Mouse (Mus musculus) adrenal gland, adult 2 months (tissue): ENCODE results near the gene Dtymk. TPM values are rescaled to one million over a fixed set of nuclear protein-coding genes. Genes with fewer than 3 reads are reported as not detected.
"Not testable (repeated sequence)": the region's sequence is repeated elsewhere in the genome, so short reads cannot be mapped to it uniquely, and the experiment has no call there.

Source experiments
- DNase-seq: peaks from one replicate; pipeline ENCODE4 v3.0.0; 2021
- long read RNA-seq: library from polyadenylated mRNA; stranded (forward); transcript quantifications from one replicate; pipeline ENCODE4 v2.0.0, GENCODE M21; 2021
- polyA plus RNA-seq: library from polyadenylated mRNA; depleted of rRNA; stranded (reverse); fragments of >200 nt; gene quantifications from 2 replicates; pipeline ENCODE4 v1.2.3, GENCODE M21; 2012; rRNA removed
- total RNA-seq, 2 experiments: library from RNA; stranded (reverse); gene quantifications; 2 replicates each; pipeline ENCODE4 v1.2.3; 2021

The Dtymk gene
- total RNA-seq (10 to 100 TPM; 50.6 to 66.3 TPM), polyA plus RNA-seq (43.2 and 44.5 TPM in 2 replicates)
- long read RNA-seq, transcript Dtymk-201 (5 exons, 1,003 nt), result major isoform, 25 of 57 reads
- long read RNA-seq, transcript Dtymk-202 (2 exons, 1,055 nt), result minor isoform, 19 of 57 reads
- long read RNA-seq, partial matches to known transcripts, result 6 of 57 reads
- long read RNA-seq, other reads (novel, unspliced or antisense), result 7 of 57 reads

- DNase-seq, result peak; percentile 94
Observed at GRCm38 (mm10) chr1:93801741-93802238, at the start of gene Dtymk. Gene Dtymk, minus strand, starts transcription at chr1:93801934.

GRCm38 (mm10) chr1:93845766-93846366 lies 44.1 kb upstream of the Dtymk start:
- not testable (repeated sequence) for DNase-seq

- not testable (repeated sequence) for DNase-seq
Observed at GRCm38 (mm10) chr1:93838569-93838968, 36.8 kb upstream of the Dtymk start.

- peak; percentile 1 for DNase-seq
Observed at GRCm38 (mm10) chr1:93837335-93837734, 35.6 kb upstream of the Dtymk start.

- peak; percentile 0 for DNase-seq
Observed at GRCm38 (mm10) chr1:93836532-93836913, 34.8 kb upstream of the Dtymk start.

GRCm38 (mm10) chr1:93835876-93836531 lies 34.3 kb upstream of the Dtymk start:
- DNase-seq, result peak; percentile 52

GRCm38 (mm10) chr1:93835211-93835610 lies 33.5 kb upstream of the Dtymk start:
- DNase-seq, result peak; percentile 6

- DNase-seq, result peak; percentile 3
Observed at GRCm38 (mm10) chr1:93834671-93835150, 33.0 kb upstream of the Dtymk start.

GRCm38 (mm10) chr1:93832754-93833360 lies 31.1 kb upstream of the Dtymk start:
- peak; percentile 10 for DNase-seq

- peak; percentile 5 for DNase-seq
Observed at GRCm38 (mm10) chr1:93826540-93826835, 24.8 kb upstream of the Dtymk start.

- peak; percentile 39 for DNase-seq
Observed at GRCm38 (mm10) chr1:93825771-93826539, 24.2 kb upstream of the Dtymk start.

GRCm38 (mm10) chr1:93825105-93825674 lies 23.5 kb upstream of the Dtymk start:
- peak; percentile 97 for DNase-seq

GRCm38 (mm10) chr1:93824609-93825008 lies 22.9 kb upstream of the Dtymk start, which contains the start of gene D2hgdh:
Gene D2hgdh, plus strand, starts transcription at chr1:93824909.
- no peak for DNase-seq

- DNase-seq, result no peak
Observed at GRCm38 (mm10) chr1:93823796-93824495, 22.2 kb upstream of the Dtymk start.

- DNase-seq, result peak; percentile 61
Observed at GRCm38 (mm10) chr1:93818722-93819121, 17.0 kb upstream of the Dtymk start.

- DNase-seq, result peak; percentile 63
Observed at GRCm38 (mm10) chr1:93817823-93818532, 16.2 kb upstream of the Dtymk start.

- DNase-seq, result no peak
Observed at GRCm38 (mm10) chr1:93811495-93812039, 9.8 kb upstream of the Dtymk start.

- no peak for DNase-seq
Observed at GRCm38 (mm10) chr1:93810011-93810410, 8.3 kb upstream of the Dtymk start.

GRCm38 (mm10) chr1:93808871-93809270 lies 7.1 kb upstream of the Dtymk start:
- DNase-seq, result no peak
